Mouse (Mus musculus) midbrain, embryonic 13.5 days (tissue): ENCODE measurements around the gene Lamb2. TPM values are rescaled to one million over a fixed set of nuclear protein-coding genes. Genes with fewer than 3 reads are reported as not detected.

Experiments
- ATAC-seq: fragments of 200-750 bp; cut with Nextera tagmentation; 2 replicates; pipeline ENCODE4 v1.8.0; 2017; ENCODE audit warnings: mild to moderate bottlenecking, moderate TSS enrichment, moderate library complexity
- H3K27ac ChIP-seq: fragments of 300-500 bp; sonication (generic); 2 replicates; pipeline ENCODE4 v1.5.1; 2015; ENCODE audit warnings: inconsistent platforms, mild to moderate bottlenecking, moderate library complexity
- H3K27me3 ChIP-seq: fragments of 300-500 bp; sonication (generic); 2 replicates; pipeline ENCODE4 v1.6.1; 2015; ENCODE audit warnings: mild to moderate bottlenecking, inconsistent platforms
- H3K36me3 ChIP-seq: fragments of 300-500 bp; sonication (generic); 2 replicates; pipeline ENCODE4 v1.6.1; 2015; ENCODE audit warnings: mild to moderate bottlenecking, inconsistent platforms
- H3K4me1 ChIP-seq: fragments of 300-500 bp; sonication (generic); replicated peaks from 2 replicates; pipeline ENCODE4 v1.6.1; 2015; ENCODE audit warnings: inconsistent platforms
- H3K4me2 ChIP-seq: fragments of 300-500 bp; sonication (generic); replicated peaks from 2 replicates; pipeline ENCODE4 v1.6.1; 2015; ENCODE audit warnings: moderate library complexity, mild to moderate bottlenecking, inconsistent platforms
- H3K4me3 ChIP-seq: fragments of 300-500 bp; sonication (generic); replicated peaks from 2 replicates; pipeline ENCODE4 v1.5.1; 2015; ENCODE audit warnings: mild to moderate bottlenecking, inconsistent platforms
- H3K9ac ChIP-seq: fragments of 300-500 bp; sonication (generic); replicated peaks from 2 replicates; pipeline ENCODE4 v1.6.1; 2015; ENCODE audit warnings: mild to moderate bottlenecking, inconsistent platforms
- H3K9me3 ChIP-seq: fragments of 300-500 bp; sonication (generic); 2 replicates; pipeline ENCODE4 v1.6.1; 2016; ENCODE audit warnings: mild to moderate bottlenecking, inconsistent platforms
- WGBS: fragments of 180-500 bp; shearing (Covaris S2); methylation state at CpG from one replicate; pipeline ENCODE4 v1.1.7; 2015; 5-methylcytosine and 5-hydroxymethylcytosine counted together
- polyA plus RNA-seq: library from polyadenylated mRNA; unstranded; fragments of >200 nt; fragmentation: Nextera tagmentation; extraction: Ambion mirVana; gene quantifications from 2 replicates; pipeline ENCODE4 v1.2.1, GENCODE M21; 2015

Lamb2 gene
- polyA plus RNA-seq, 1 experiment from 2014 or later = 24.1 TPM

- no peaks in the 10 kb centered on the region for H3K9me3 ChIP-seq
- H3K9ac ChIP-seq = no peak overlapping the region
- no peak overlapping the region for H3K4me2 ChIP-seq
- H3K4me1 ChIP-seq = peaks cover 17% of the 10 kb centered on the region
- WGBS = 97% methylated on average over 9 of the region's 9 CpGs
- no peak overlapping the region for H3K27ac ChIP-seq
- H3K27me3 ChIP-seq = 0 out of 2 replicates have a peak, but pooled peaks cover 2% of the 10 kb centered on the region
- ATAC-seq = no peak
- H3K4me3 ChIP-seq = no peak overlapping the region
- H3K36me3 ChIP-seq = peaks cover 55% of the 10 kb centered on the region
These were observed 15.8 kb upstream of the Lamb2 start for GRCm38 (mm10) chr9:108463713-108464112.

- Histone ChIP-seq H3K9me3 (no peaks in the 10 kb centered on the region), H3K36me3 (peaks cover 55% of the 10 kb centered on the region), H3K27ac (no peak overlapping the region), H3K9ac (no peak overlapping the region), H3K4me2 (no peak overlapping the region), H3K4me3 (no peak overlapping the region), H3K4me1 (peaks cover 13% of the 10 kb centered on the region), H3K27me3 (no peaks in the 10 kb centered on the region)
- no peak for ATAC-seq
- WGBS = 89% methylated on average over 2 of the region's 2 CpGs
These were observed 13.3 kb upstream of the Lamb2 start for GRCm38 (mm10) chr9:108466219-108466618.

GRCm38 (mm10) chr9:108469430-108469829 is 10.1 kb upstream of the Lamb2 start:
- no peak for ATAC-seq
- H3K4me3 ChIP-seq = no peak overlapping the region
- H3K27ac ChIP-seq = no peak overlapping the region
- H3K4me2 ChIP-seq = no peak overlapping the region
- H3K36me3 ChIP-seq = peaks cover 33% of the 10 kb centered on the region
- no peaks in the 10 kb centered on the region for H3K4me1 ChIP-seq
- no peak overlapping the region for H3K9ac ChIP-seq
- WGBS = 76% methylated on average over 5 of the region's 5 CpGs
- H3K9me3 ChIP-seq = no peaks in the 10 kb centered on the region
- H3K27me3 ChIP-seq = no peaks in the 10 kb centered on the region

GRCm38 (mm10) chr9:108469845-108470244 is 9.7 kb upstream of the Lamb2 start:
- ATAC-seq = no peak
- no peak overlapping the region for H3K4me2 ChIP-seq
- no peaks in the 10 kb centered on the region for H3K9me3 ChIP-seq
- no peak overlapping the region for H3K27ac ChIP-seq
- H3K9ac ChIP-seq = no peak overlapping the region
- peaks cover 29% of the 10 kb centered on the region for H3K36me3 ChIP-seq
- 81% methylated on average over 4 of the region's 4 CpGs for WGBS
- H3K27me3 ChIP-seq = no peaks in the 10 kb centered on the region
- H3K4me3 ChIP-seq = no peak overlapping the region
- no peaks in the 10 kb centered on the region for H3K4me1 ChIP-seq

GRCm38 (mm10) chr9:108474528-108474927 is 5.0 kb upstream of the Lamb2 start:
- no peaks in the 10 kb centered on the region for H3K27me3 ChIP-seq
- H3K4me3 ChIP-seq = no peak overlapping the region
- no peak overlapping the region for H3K4me2 ChIP-seq
- ATAC-seq = no peak
- no peaks in the 10 kb centered on the region for H3K36me3 ChIP-seq
- WGBS = 69% methylated on average over 1 of the region's 1 CpGs
- no peaks in the 10 kb centered on the region for H3K9me3 ChIP-seq
- H3K9ac ChIP-seq = no peak overlapping the region
- H3K27ac ChIP-seq = no peak overlapping the region
- peaks cover 11% of the 10 kb centered on the region for H3K4me1 ChIP-seq

- Histone ChIP-seq H3K9ac (0 out of 2 replicates have a peak overlapping the region, but pooled peaks have one; percentile 40), H3K4me2 (peak overlapping the region; percentile 59), H3K4me3 (peak overlapping the region; percentile 40), H3K27ac (peak overlapping the region; percentile 16; the same call in 1 of the 2 replicates), H3K36me3 (no peaks in the 10 kb centered on the region), H3K9me3 (no peaks in the 10 kb centered on the region), H3K27me3 (no peaks in the 10 kb centered on the region), H3K4me1 (peaks cover 26% of the 10 kb centered on the region)
- ATAC-seq = peak; percentile 67
- WGBS = under 1% methylated on average over 20 of the region's 20 CpGs
These were observed 839 bp upstream of the Lamb2 start for GRCm38 (mm10) chr9:108478638-108479156.

GRCm38 (mm10) chr9:108479241-108479640 is 295 bp upstream of the Lamb2 start:
- Histone ChIP-seq H3K4me2 (peak overlapping the region; percentile 59), H3K27ac (peak overlapping the region; percentile 16; the same call in 1 of the 2 replicates), H3K9me3 (no peaks in the 10 kb centered on the region), H3K9ac (0 out of 2 replicates have a peak overlapping the region, but pooled peaks have one; percentile 40), H3K36me3 (0 out of 2 replicates have a peak, but pooled peaks cover 5% of the 10 kb centered on the region), H3K4me1 (peaks cover 26% of the 10 kb centered on the region), H3K4me3 (peak overlapping the region; percentile 40), H3K27me3 (no peaks in the 10 kb centered on the region)
- 21% methylated on average over 11 of the region's 11 CpGs for WGBS
- ATAC-seq = no peak; the same call in 1 of the 2 replicates

GRCm38 (mm10) chr9:108480813-108481519 is 1.4 kb downstream of the Lamb2 start:
- no peaks in the 10 kb centered on the region for H3K27me3 ChIP-seq
- no peak for ATAC-seq
- peaks cover 16% of the 10 kb centered on the region; the same call in 1 of the 2 replicates for H3K36me3 ChIP-seq
- no peak overlapping the region for H3K9ac ChIP-seq
- H3K4me3 ChIP-seq = no peak overlapping the region
- WGBS = 95% methylated on average over 28 of the region's 28 CpGs
- H3K9me3 ChIP-seq = no peaks in the 10 kb centered on the region
- peak overlapping the region; percentile 59; the same call in 1 of the 2 replicates for H3K4me2 ChIP-seq
- H3K27ac ChIP-seq = no peak overlapping the region
- peaks cover 26% of the 10 kb centered on the region for H3K4me1 ChIP-seq

- no peak for ATAC-seq
- 95% methylated on average over 19 of the region's 19 CpGs for WGBS
- Histone ChIP-seq H3K4me3 (no peak overlapping the region), H3K9ac (no peak overlapping the region), H3K4me1 (peaks cover 26% of the 10 kb centered on the region), H3K27me3 (no peaks in the 10 kb centered on the region), H3K4me2 (no peak overlapping the region), H3K9me3 (no peaks in the 10 kb centered on the region), H3K36me3 (peaks cover 23% of the 10 kb centered on the region), H3K27ac (no peak overlapping the region)
These were observed 2.1 kb downstream of the Lamb2 start for GRCm38 (mm10) chr9:108481520-108482210.

GRCm38 (mm10) chr9:108483051-108483790 is 3.7 kb downstream of the Lamb2 start:
- H3K27ac ChIP-seq = no peak overlapping the region
- 94% methylated on average over 18 of the region's 18 CpGs for WGBS
- H3K27me3 ChIP-seq = no peaks in the 10 kb centered on the region
- H3K4me1 ChIP-seq = peaks cover 26% of the 10 kb centered on the region
- no peak for ATAC-seq
- H3K36me3 ChIP-seq = peaks cover 32% of the 10 kb centered on the region
- H3K9ac ChIP-seq = no peak overlapping the region
- H3K4me2 ChIP-seq = no peak overlapping the region
- no peak overlapping the region for H3K4me3 ChIP-seq
- H3K9me3 ChIP-seq = no peaks in the 10 kb centered on the region

GRCm38 (mm10) chr9:108484021-108484420 is 4.5 kb downstream of the Lamb2 start:
- H3K4me3 ChIP-seq = no peak overlapping the region
- WGBS = 94% methylated on average over 15 of the region's 15 CpGs
- no peak overlapping the region for H3K27ac ChIP-seq
- H3K27me3 ChIP-seq = no peaks in the 10 kb centered on the region
- no peak for ATAC-seq
- peaks cover 20% of the 10 kb centered on the region for H3K4me1 ChIP-seq
- no peak overlapping the region for H3K4me2 ChIP-seq
- no peak overlapping the region for H3K9ac ChIP-seq
- H3K36me3 ChIP-seq = peaks cover 36% of the 10 kb centered on the region
- no peaks in the 10 kb centered on the region for H3K9me3 ChIP-seq
